Mouse (Mus musculus): Measurements from ENCODE around the gene Gpi1. TPM values are rescaled to one million over a fixed set of nuclear protein-coding genes. Genes with fewer than 3 reads are reported as not detected.
A peak's percentile ranks its signal among the peaks of the same experiment; 100 is the strongest.

Gene Gpi1
- total RNA-seq, 1 experiment: 227 TPM

- Histone ChIP-seq H3K27ac (ENCODE audit: insufficient read depth, low read depth, low read length, poor library complexity, severe bottlenecking) (no peak overlapping the region), H3K9ac (ENCODE audit: insufficient read depth, low read depth, low read length, poor library complexity, severe bottlenecking) (no peak overlapping the region), H3K4me3 (ENCODE audit: insufficient read depth in 1 of 2, low read depth in 1 of 2, low read length in 2 of 2, poor library complexity in 1 of 2, severe bottlenecking in 1 of 2) (no peak overlapping the region), H3K36me3 (ENCODE audit: control insufficient read depth, insufficient read depth, low read length, poor library complexity, severe bottlenecking) (peaks cover 10% of the 10 kb centered on the region), H3K9me3 (ENCODE audit: control insufficient read depth, insufficient read depth, low read depth, low read length) (no peaks in the 10 kb centered on the region), H3K4me1 (ENCODE audit: control insufficient read depth in 2 of 2, insufficient read depth in 2 of 2, low read length in 2 of 2, poor library complexity in 1 of 2) (peaks cover 0 to 3% of the 10 kb centered on the region in 2 experiments; a peak in 1 of 4 replicates)
- in situ Hi-C loops (cut with MboI; ENCODE audit: low sequenced_read_pairs in 2 of 2, unreplicated experiment in 2 of 2): no loop called here
- TF ChIP-seq CHD2 (IDR thresholded peaks at IDR 0.05; ENCODE audit: low read depth, low read length) (no peak), ZC3H11A (IDR thresholded peaks at IDR 0.05; ENCODE audit: borderline replicate concordance, low read depth, low read length) (no peak), ZNF384 (IDR thresholded peaks at IDR 0.05; ENCODE audit: low read depth, low read length) (no peak), MAFK (IDR thresholded peaks at IDR 0.05; ENCODE audit: insufficient read depth, low read depth, low read length) (no peak), HCFC1 (IDR thresholded peaks at IDR 0.05; ENCODE audit: borderline replicate concordance, insufficient read depth, low read length) (no peak)
- no peak for DNase-seq (ENCODE audit: low read depth, low spot score)
Measured at GRCm38 (mm10) chr7:34246870-34247499, 16.8 kb upstream of the Gpi1 start.

GRCm38 (mm10) chr7:34242176-34242575 lies 12.0 kb upstream of the Gpi1 start:
- Histone ChIP-seq H3K9ac (ENCODE audit: insufficient read depth, low read depth, low read length, poor library complexity, severe bottlenecking) (peak overlapping the region; percentile 74), H3K36me3 (ENCODE audit: control insufficient read depth, insufficient read depth, low read length, poor library complexity, severe bottlenecking) (peaks cover 29% of the 10 kb centered on the region), H3K9me3 (ENCODE audit: control insufficient read depth, insufficient read depth, low read depth, low read length) (no peaks in the 10 kb centered on the region), H3K27ac (ENCODE audit: insufficient read depth, low read depth, low read length, poor library complexity, severe bottlenecking) (no peak overlapping the region), H3K4me1 (ENCODE audit: control insufficient read depth in 2 of 2, insufficient read depth in 2 of 2, low read length in 2 of 2, poor library complexity in 1 of 2) (peaks cover 0 to 3% of the 10 kb centered on the region in 2 experiments; a peak in 1 of 4 replicates), H3K4me3 (ENCODE audit: insufficient read depth in 1 of 2, low read depth in 1 of 2, low read length in 2 of 2, poor library complexity in 1 of 2, severe bottlenecking in 1 of 2) (peak overlapping the region; percentile 40 to 42)
- in situ Hi-C loops (cut with MboI; ENCODE audit: low sequenced_read_pairs in 2 of 2, unreplicated experiment in 2 of 2): no loop called here
- TF ChIP-seq MAFK (IDR thresholded peaks at IDR 0.05; ENCODE audit: insufficient read depth, low read depth, low read length) (no peak), ZNF384 (IDR thresholded peaks at IDR 0.05; ENCODE audit: low read depth, low read length) (no peak), CHD2 (IDR thresholded peaks at IDR 0.05; ENCODE audit: low read depth, low read length) (no peak), ZC3H11A (IDR thresholded peaks at IDR 0.05; ENCODE audit: borderline replicate concordance, low read depth, low read length) (no peak), HCFC1 (IDR thresholded peaks at IDR 0.05; ENCODE audit: borderline replicate concordance, insufficient read depth, low read length) (no peak)
- DNase-seq (ENCODE audit: low read depth, low spot score): no peak

GRCm38 (mm10) chr7:34238086-34238485 lies 8.0 kb upstream of the Gpi1 start:
- in situ Hi-C loops (cut with MboI; ENCODE audit: low sequenced_read_pairs in 2 of 2, unreplicated experiment in 2 of 2): no loop called here

GRCm38 (mm10) chr7:34235602-34236001 lies 5.5 kb upstream of the Gpi1 start:
- DNase-seq (ENCODE audit: low read depth, low spot score): no peak
- Histone ChIP-seq H3K27ac (ENCODE audit: insufficient read depth, low read depth, low read length, poor library complexity, severe bottlenecking) (no peak overlapping the region), H3K36me3 (ENCODE audit: control insufficient read depth, insufficient read depth, low read length, poor library complexity, severe bottlenecking) (peaks cover 20% of the 10 kb centered on the region), H3K4me3 (ENCODE audit: insufficient read depth in 1 of 2, low read depth in 1 of 2, low read length in 2 of 2, poor library complexity in 1 of 2, severe bottlenecking in 1 of 2) (no peak overlapping the region), H3K4me1 (ENCODE audit: control insufficient read depth in 2 of 2, insufficient read depth in 2 of 2, low read length in 2 of 2, poor library complexity in 1 of 2) (0 out of 4 replicates have a peak, but pooled peaks cover 0 to 2% of the 10 kb centered on the region in 2 experiments), H3K9me3 (ENCODE audit: control insufficient read depth, insufficient read depth, low read depth, low read length) (no peaks in the 10 kb centered on the region), H3K9ac (ENCODE audit: insufficient read depth, low read depth, low read length, poor library complexity, severe bottlenecking) (no peak overlapping the region)
- TF ChIP-seq ZC3H11A (IDR thresholded peaks at IDR 0.05; ENCODE audit: borderline replicate concordance, low read depth, low read length): no peak
- TF ChIP-seq HCFC1 (IDR thresholded peaks at IDR 0.05; ENCODE audit: borderline replicate concordance, insufficient read depth, low read length): no peak
- no peak for TF ChIP-seq CHD2 (IDR thresholded peaks at IDR 0.05; ENCODE audit: low read depth, low read length)
- in situ Hi-C loops (cut with MboI; ENCODE audit: low sequenced_read_pairs in 2 of 2, unreplicated experiment in 2 of 2): no loop called here

More at GRCm38 (mm10) chr7:34238086-34238485, 8.0 kb upstream of the Gpi1 start:
- H3K9me3 ChIP-seq (ENCODE audit: control insufficient read depth, insufficient read depth, low read depth, low read length): no peaks in the 10 kb centered on the region
- no peak overlapping the region for H3K9ac ChIP-seq (ENCODE audit: insufficient read depth, low read depth, low read length, poor library complexity, severe bottlenecking)
- H3K4me1 ChIP-seq (ENCODE audit: control insufficient read depth in 2 of 2, insufficient read depth in 2 of 2, low read length in 2 of 2, poor library complexity in 1 of 2): peaks cover 0 to 3% of the 10 kb centered on the region in 2 experiments; a peak in 1 of 4 replicates
- TF ChIP-seq CHD2 (IDR thresholded peaks at IDR 0.05; ENCODE audit: low read depth, low read length) (no peak), MAFK (IDR thresholded peaks at IDR 0.05; ENCODE audit: insufficient read depth, low read depth, low read length) (no peak), ZNF384 (IDR thresholded peaks at IDR 0.05; ENCODE audit: low read depth, low read length) (no peak), HCFC1 (IDR thresholded peaks at IDR 0.05; ENCODE audit: borderline replicate concordance, insufficient read depth, low read length) (no peak), ZC3H11A (IDR thresholded peaks at IDR 0.05; ENCODE audit: borderline replicate concordance, low read depth, low read length) (no peak)
- peaks cover 28% of the 10 kb centered on the region for H3K36me3 ChIP-seq (ENCODE audit: control insufficient read depth, insufficient read depth, low read length, poor library complexity, severe bottlenecking)
- DNase-seq (ENCODE audit: low read depth, low spot score): no peak
- no peak overlapping the region for H3K4me3 ChIP-seq (ENCODE audit: insufficient read depth in 1 of 2, low read depth in 1 of 2, low read length in 2 of 2, poor library complexity in 1 of 2, severe bottlenecking in 1 of 2)
- no peak overlapping the region for H3K27ac ChIP-seq (ENCODE audit: insufficient read depth, low read depth, low read length, poor library complexity, severe bottlenecking)
